Mouse (Mus musculus) lung, embryonic 14.5 days (tissue): ENCODE measurements at regions not wholly inside any gene's neighbourhood (a gene's known extent, or its start where the extent isn't known, plus 50 kb on each side); places are given as distances from the start of the nearest gene placed in this dataset.

ENCODE experiments used
- ATAC-seq: fragments of 200-750 bp; cut with Nextera tagmentation; 2 replicates; pipeline ENCODE4 v1.8.0; 2017; ENCODE audit warnings: mild to moderate bottlenecking, moderate TSS enrichment, moderate library complexity; ENCODE audit not compliant: insufficient read depth
- DNase-seq: peaks from one replicate; pipeline ENCODE4 v3.0.0-alpha.2; 2015
- H3K27ac ChIP-seq: fragments of 300-500 bp; sonication (generic); 2 replicates; pipeline ENCODE4 v1.5.1; 2014; ENCODE audit warnings: low read depth, mild to moderate bottlenecking, moderate library complexity
- H3K27me3 ChIP-seq: fragments of 300-500 bp; sonication (generic); 2 replicates; pipeline ENCODE4 v1.6.1; 2014; ENCODE audit warnings: low read length, control low read depth; ENCODE audit not compliant: insufficient read depth
- H3K36me3 ChIP-seq: fragments of 300-500 bp; sonication (generic); 2 replicates; pipeline ENCODE4 v1.6.1; 2014; ENCODE audit warnings: control low read depth; ENCODE audit not compliant: insufficient read depth
- H3K4me1 ChIP-seq: fragments of 300-500 bp; sonication (generic); 2 replicates; pipeline ENCODE4 v1.6.1; 2014; ENCODE audit warnings: antibody characterized with exemption, control low read depth; ENCODE audit not compliant: insufficient read depth
- H3K4me2 ChIP-seq: fragments of 300-500 bp; sonication (generic); 2 replicates; pipeline ENCODE4 v1.6.1; 2014; ENCODE audit warnings: mild to moderate bottlenecking
- H3K4me3 ChIP-seq: fragments of 300-500 bp; sonication (generic); 2 replicates; pipeline ENCODE4 v1.5.1; 2014; ENCODE audit warnings: low read depth, low read length
- H3K9ac ChIP-seq: fragments of 300-500 bp; sonication (generic); 2 replicates; pipeline ENCODE4 v1.6.1; 2014
- H3K9me3 ChIP-seq: fragments of 300-500 bp; sonication (generic); 2 replicates; pipeline ENCODE4 v1.6.1; 2016; ENCODE audit warnings: low read depth, low read length, control low read depth
- CTCF ChIP-seq: IDR thresholded peaks from 2 replicates; pipeline ENCODE4 v1.5.1; 2016; ENCODE audit warnings: antibody characterized with exemption, low read depth
- WGBS: fragments of 180-500 bp; shearing (Covaris S2); extraction: QIAGEN DNeasy Blood & Tissue Kit; methylation state at CpG from one replicate; pipeline ENCODE4 v1.1.7; 2014; 5-methylcytosine and 5-hydroxymethylcytosine counted together

- WGBS, result 81% methylated on average over 5 of the region's 5 CpGs
- Histone ChIP-seq H3K4me2 (no peak overlapping the region), H3K27ac (no peak overlapping the region), H3K4me1 (no peaks in the 10 kb centered on the region), H3K4me3 (no peak overlapping the region), H3K27me3 (no peaks in the 10 kb centered on the region), H3K9me3 (no peaks in the 10 kb centered on the region), H3K9ac (no peak overlapping the region), H3K36me3 (no peaks in the 10 kb centered on the region)
- TF ChIP-seq CTCF, result no peak
- ATAC-seq (no peak), DNase-seq (no peak)
Observed at GRCm38 (mm10) chr17:59297939-59298338, 284.8 kb upstream of the Nudt12 start.

- H3K27me3 ChIP-seq, result no peaks in the 10 kb centered on the region
- H3K4me1 ChIP-seq, result no peaks in the 10 kb centered on the region
- no peak overlapping the region for H3K4me2 ChIP-seq
- no peak overlapping the region for H3K27ac ChIP-seq
- H3K4me3 ChIP-seq, result no peak overlapping the region
- no peaks in the 10 kb centered on the region for H3K9me3 ChIP-seq
- peak; percentile 56 for TF ChIP-seq CTCF
- DNase-seq, result peak; percentile 16
- no peak for ATAC-seq
- WGBS, result 57% methylated on average over 3 of the region's 3 CpGs
- no peak overlapping the region for H3K9ac ChIP-seq
- no peaks in the 10 kb centered on the region for H3K36me3 ChIP-seq
Observed at GRCm38 (mm10) chr17:59281364-59281763, 268.2 kb upstream of the Nudt12 start.

GRCm38 (mm10) chr17:59279811-59280210, 266.6 kb upstream of the Nudt12 start:
- Histone ChIP-seq H3K36me3 (no peaks in the 10 kb centered on the region), H3K9ac (no peak overlapping the region), H3K9me3 (no peaks in the 10 kb centered on the region), H3K4me1 (no peaks in the 10 kb centered on the region), H3K27me3 (no peaks in the 10 kb centered on the region), H3K27ac (no peak overlapping the region), H3K4me3 (no peak overlapping the region), H3K4me2 (no peak overlapping the region)
- WGBS, result 72% methylated on average over 10 of the region's 10 CpGs
- DNase-seq (no peak), ATAC-seq (no peak)
- TF ChIP-seq CTCF, result no peak

GRCm38 (mm10) chr17:59269613-59270012, 256.4 kb upstream of the Nudt12 start:
- TF ChIP-seq CTCF, result no peak
- H3K9ac ChIP-seq, result no peak overlapping the region
- no peak overlapping the region for H3K4me2 ChIP-seq
- H3K27ac ChIP-seq, result no peak overlapping the region
- H3K36me3 ChIP-seq, result no peaks in the 10 kb centered on the region
- H3K4me1 ChIP-seq, result no peaks in the 10 kb centered on the region
- no peaks in the 10 kb centered on the region for H3K9me3 ChIP-seq
- ATAC-seq, result no peak
- no peak overlapping the region for H3K4me3 ChIP-seq
- no peak for DNase-seq
- H3K27me3 ChIP-seq, result no peaks in the 10 kb centered on the region

- no peaks in the 10 kb centered on the region for H3K27me3 ChIP-seq
- ATAC-seq (no peak), DNase-seq (no peak)
- H3K4me2 ChIP-seq, result no peak overlapping the region
- H3K36me3 ChIP-seq, result no peaks in the 10 kb centered on the region
- WGBS, result 79% methylated on average over 5 of the region's 5 CpGs
- no peak for TF ChIP-seq CTCF
- no peaks in the 10 kb centered on the region for H3K9me3 ChIP-seq
- H3K27ac ChIP-seq, result no peak overlapping the region
- H3K9ac ChIP-seq, result no peak overlapping the region
- no peaks in the 10 kb centered on the region for H3K4me1 ChIP-seq
- H3K4me3 ChIP-seq, result no peak overlapping the region
Observed at GRCm38 (mm10) chr17:59249000-59249399, 235.8 kb upstream of the Nudt12 start.

GRCm38 (mm10) chr17:59232251-59232650, 219.1 kb upstream of the Nudt12 start:
- H3K4me1 ChIP-seq, result no peaks in the 10 kb centered on the region
- 79% methylated on average over 2 of the region's 2 CpGs for WGBS
- no peak for ATAC-seq

More at GRCm38 (mm10) chr17:59232251-59232650, 219.1 kb upstream of the Nudt12 start:
- H3K4me2 ChIP-seq, result no peak overlapping the region
- no peak overlapping the region for H3K4me3 ChIP-seq
- H3K27ac ChIP-seq, result no peak overlapping the region
- H3K9me3 ChIP-seq, result no peaks in the 10 kb centered on the region
- H3K27me3 ChIP-seq, result no peaks in the 10 kb centered on the region
- no peak for TF ChIP-seq CTCF
- no peaks in the 10 kb centered on the region for H3K36me3 ChIP-seq
- no peak overlapping the region for H3K9ac ChIP-seq
- no peak for DNase-seq
